Mouse (Mus musculus) CH12.LX (cell line): Measurements from ENCODE around the gene Cacna1s. TPM values are rescaled to one million over a fixed set of nuclear protein-coding genes. Genes with fewer than 3 reads are reported as not detected.

Experiments used
- DNase-seq: peaks from one replicate; pipeline ENCODE4 v3.0.0-alpha.2; 2013; ENCODE audit errors: extremely low read depth
- H3K27ac ChIP-seq: 2 replicates; pipeline ENCODE4 v1.5.1; 2012; ENCODE audit warnings: low read depth, mild to moderate bottlenecking, control low read depth, moderate library complexity; ENCODE audit not compliant: insufficient read depth
- H3K27me3 ChIP-seq: replicated peaks from 2 replicates; pipeline ENCODE3; 2012; ENCODE audit warnings: inconsistent platforms
- H3K36me3 ChIP-seq, 2 experiments: replicated peaks in 1 of 2; 2 replicates each; pipeline versions ENCODE3 to v1.6.1; 2012; ENCODE audit warnings: inconsistent platforms in 1 of 2, low read length in 1 of 2, mild to moderate bottlenecking in 1 of 2, mixed read lengths in 1 of 2, moderate library complexity in 1 of 2; ENCODE audit not compliant: control insufficient read depth in 1 of 2, insufficient read depth in 1 of 2
- H3K4me1 ChIP-seq, 2 experiments: 2 replicates each; pipeline ENCODE4 v1.6.1; 2012; ENCODE audit warnings: inconsistent platforms in 1 of 2, moderate library complexity in 1 of 2; ENCODE audit not compliant: insufficient read depth in 2 of 2, control insufficient read depth in 1 of 2
- H3K4me2 ChIP-seq: 2 replicates; pipeline ENCODE4 v1.6.1; 2012; ENCODE audit warnings: low read depth, mild to moderate bottlenecking, control low read depth; ENCODE audit not compliant: poor library complexity, insufficient read depth, severe bottlenecking
- H3K4me3 ChIP-seq, 3 experiments: fragments of 150-350 bp in 1 of 3; sonication (generic) in 1 of 3; replicated peaks in 1 of 3; 2 replicates each; pipeline versions ENCODE3 to v1.5.1; 2011 to 2012; ENCODE audit warnings: low read depth in 2 of 3, low read length in 2 of 3, mild to moderate bottlenecking in 2 of 3, moderate library complexity in 2 of 3, control low read depth in 1 of 3, improper control_type of control experiment in 1 of 3, inconsistent platforms in 1 of 3, mixed read lengths in 1 of 3; ENCODE audit not compliant: poor library complexity in 1 of 3
- H3K79me2 ChIP-seq: replicated peaks from 2 replicates; pipeline ENCODE4 v1.6.1; 2012; ENCODE audit warnings: mild to moderate bottlenecking, moderate library complexity; ENCODE audit not compliant: control insufficient read depth, poor library complexity, insufficient read depth, severe bottlenecking; ENCODE audit errors: extremely low read depth
- H3K9ac ChIP-seq: 2 replicates; pipeline ENCODE4 v1.6.1; 2012; ENCODE audit warnings: low read depth, mild to moderate bottlenecking, control low read depth, moderate library complexity; ENCODE audit not compliant: insufficient read depth
- H3K9me3 ChIP-seq: replicated peaks from 2 replicates; pipeline ENCODE3; 2012; ENCODE audit warnings: low read length, inconsistent platforms, mixed read lengths
- CHD1 ChIP-seq: IDR thresholded peaks from 2 replicates; pipeline ENCODE4 v1.6.1; 2012; ENCODE audit warnings: low read depth, low read length, improper control_type of control experiment, inconsistent platforms
- CHD2 ChIP-seq: IDR thresholded peaks from 2 replicates; pipeline ENCODE4 v1.6.1; 2011; ENCODE audit warnings: low read length, improper control_type of control experiment
- CTCF ChIP-seq, 2 experiments: IDR thresholded peaks in 1 of 2; conservative IDR thresholded peaks in 1 of 2; 2 replicates each; pipeline ENCODE4 v1.5.1; 2011 to 2012; ENCODE audit warnings: low read depth in 2 of 2, low read length in 2 of 2, improper control_type of control experiment in 1 of 2, inconsistent platforms in 1 of 2, mild to moderate bottlenecking in 1 of 2, moderate library complexity in 1 of 2
- EP300 ChIP-seq: IDR thresholded peaks from 2 replicates; pipeline ENCODE4 v1.6.1; 2011; ENCODE audit warnings: low read length, improper control_type of control experiment
- GABPA ChIP-seq: IDR thresholded peaks from 2 replicates; pipeline ENCODE4 v1.6.1; 2012; ENCODE audit warnings: low read depth, low read length, improper control_type of control experiment, inconsistent platforms; ENCODE audit not compliant: insufficient replicate concordance
- HCFC1 ChIP-seq: IDR thresholded peaks from 2 replicates; pipeline ENCODE4 v1.6.1; 2012; ENCODE audit warnings: low read depth, mild to moderate bottlenecking, inconsistent platforms, low read length, improper control_type of control experiment
- JUN ChIP-seq: IDR thresholded peaks from 2 replicates; pipeline ENCODE4 v1.6.1; 2011; ENCODE audit warnings: low read depth, mild to moderate bottlenecking, low read length, improper control_type of control experiment, moderate library complexity; ENCODE audit not compliant: insufficient read depth
- MAFK ChIP-seq: IDR thresholded peaks from 2 replicates; pipeline ENCODE4 v1.6.1; 2011; ENCODE audit warnings: low read length, improper control_type of control experiment; ENCODE audit not compliant: insufficient replicate concordance
- MXI1 ChIP-seq: IDR thresholded peaks from 2 replicates; pipeline ENCODE4 v1.6.1; 2011; ENCODE audit warnings: mild to moderate bottlenecking, low read depth, low read length, improper control_type of control experiment
- NRF1 ChIP-seq: IDR thresholded peaks from 2 replicates; pipeline ENCODE4 v1.6.1; 2014; ENCODE audit warnings: low read depth, mild to moderate bottlenecking, inconsistent platforms, low read length, improper control_type of control experiment, moderate library complexity
- PAX5 ChIP-seq: IDR thresholded peaks from 2 replicates; pipeline ENCODE4 v1.6.1; 2012; ENCODE audit warnings: low read length, inconsistent platforms, mixed read lengths
- POLR2A ChIP-seq: IDR thresholded peaks from 2 replicates; pipeline ENCODE4 v1.6.1; 2011; ENCODE audit warnings: low read depth, mild to moderate bottlenecking, improper control_type of control experiment, low read length
- RCOR1 ChIP-seq: conservative IDR thresholded peaks from 2 replicates; pipeline ENCODE4 v1.6.1; 2012; ENCODE audit warnings: low read depth, mild to moderate bottlenecking, inconsistent platforms, low read length, improper control_type of control experiment
- SMC3 ChIP-seq: IDR thresholded peaks from 2 replicates; pipeline ENCODE4 v1.6.1; 2011; ENCODE audit warnings: low read depth, low read length, improper control_type of control experiment
- TBP ChIP-seq: conservative IDR thresholded peaks from 2 replicates; pipeline ENCODE4 v1.6.1; 2011; ENCODE audit warnings: low read depth, low read length, improper control_type of control experiment
- TCF12 ChIP-seq: IDR thresholded peaks from 2 replicates; pipeline ENCODE4 v1.6.1; 2014; ENCODE audit warnings: low read depth, mild to moderate bottlenecking, inconsistent platforms, low read length, improper control_type of control experiment
- UBTF ChIP-seq: IDR thresholded peaks from 2 replicates; pipeline ENCODE4 v1.6.1; 2012; ENCODE audit warnings: low read depth, mild to moderate bottlenecking, inconsistent platforms, low read length, improper control_type of control experiment, moderate library complexity
- USF1 ChIP-seq: IDR thresholded peaks from 2 replicates; pipeline ENCODE4 v1.6.1; 2014; ENCODE audit warnings: low read depth, mild to moderate bottlenecking, inconsistent platforms, low read length, improper control_type of control experiment
- USF2 ChIP-seq: conservative IDR thresholded peaks from 2 replicates; pipeline ENCODE4 v1.6.1; 2011; ENCODE audit warnings: low read depth, low read length, improper control_type of control experiment
- ZNF384 ChIP-seq: IDR thresholded peaks from 2 replicates; pipeline ENCODE4 v1.6.1; 2012; ENCODE audit warnings: low read depth, low read length, improper control_type of control experiment, inconsistent platforms
- dilution Hi-C: fragments of 300-500 bp; cut with MboI; formaldehyde crosslinking; loops from 2 replicates; pipeline ENCODE4 v1.14.3; 2020; ENCODE audit warnings: low sequenced_read_pairs; ENCODE audit not compliant: extremely low pct_unique_long_range_greater_than_20kb, extremely low pct_ligation_motif_present
- in situ Hi-C: fragments of 300-500 bp; cut with MboI; formaldehyde crosslinking; loops from 3 replicates; pipeline ENCODE4 v1.14.3; 2019; ENCODE audit warnings: low sequenced_read_pairs, low pct_ligation_motif_present, low pct_unique_long_range_greater_than_20kb, mixed read lengths
- polyA plus RNA-seq: library from polyadenylated mRNA; unstranded; fragments of >175 nt; gene quantifications from 2 replicates; pipeline ENCODE4 v1.2.1, GENCODE M21; 2012; ENCODE audit warnings: low read depth; ENCODE audit not compliant: insufficient read length
- total RNA-seq, 2 experiments: library from RNA; depleted of rRNA; stranded (reverse); fragments of 300-350 nt in 1 of 2; fragments of >200 nt in 1 of 2; gene quantifications; 2 replicates each; pipeline ENCODE4 v1.2.3; 2012 to 2014

Gene Cacna1s
- total and polyA plus RNA-seq, 3 experiments: 33.9 to 90.0 (median 61.7) TPM

DNA sequence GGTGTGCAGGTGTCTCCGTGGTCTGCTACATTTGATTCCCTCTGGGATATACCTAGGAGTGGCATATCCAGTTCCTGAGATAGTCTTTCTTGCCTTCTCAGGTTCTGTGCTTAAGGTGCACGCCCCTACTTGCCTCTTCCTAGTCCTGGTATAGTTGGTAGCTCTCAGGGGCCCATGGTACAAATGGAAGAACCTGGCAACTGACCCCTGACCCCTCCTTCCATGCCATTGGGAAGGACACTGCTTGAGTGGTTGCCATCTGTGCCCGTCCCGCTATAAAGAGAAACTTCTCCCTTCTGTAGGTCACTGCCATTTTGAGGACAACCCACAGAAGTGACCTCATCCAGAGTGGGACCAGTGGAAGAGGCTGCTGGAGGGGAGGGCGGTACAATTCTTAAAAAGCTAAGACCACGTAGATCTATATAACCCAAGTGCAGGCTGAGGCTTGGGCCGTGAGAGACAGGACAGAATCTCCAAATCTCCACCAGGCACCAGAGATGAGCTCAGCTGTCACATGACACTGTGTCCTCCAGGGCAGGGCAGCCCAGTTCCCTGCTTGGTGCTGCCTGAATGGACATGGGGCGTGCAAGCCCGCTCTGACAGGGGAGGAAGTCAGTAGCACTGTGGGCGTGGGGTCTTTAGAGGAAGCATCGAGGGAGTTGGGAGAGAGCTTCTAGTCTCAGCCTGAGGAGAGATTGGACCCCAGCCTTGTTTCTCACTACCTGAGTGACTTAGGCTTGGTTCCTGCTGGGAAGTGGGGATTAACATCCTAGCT, 88.8 kb downstream of the Cacna1s start:
- Histone ChIP-seq H3K9ac (0 out of 2 replicates have a peak overlapping the region, but pooled peaks have one; percentile 3), H3K4me3 (peak overlapping the region in 1 of 3 experiments; percentile 29), H3K9me3 (no peaks in the 10 kb centered on the region), H3K4me2 (no peak overlapping the region), H3K4me1 (peaks cover 45 to 72% of the 10 kb centered on the region in 2 experiments), H3K27me3 (no peaks in the 10 kb centered on the region)
- TF ChIP-seq USF1 (peak; percentile 30; the same call in 1 of the 2 replicates), TBP (no peak)
- TF ChIP-seq, all 38 proteins: peak for 1
- Histone ChIP-seq H3K79me2 (peaks cover 29% of the 10 kb centered on the region), H3K36me3 (peaks cover 19 to 37% of the 10 kb centered on the region in 2 experiments), H3K27ac (0 out of 2 replicates have a peak overlapping the region, but pooled peaks have one; percentile 4)
- DNase-seq: no peak
- dilution Hi-C loops (no loop called here), in situ Hi-C loops (no loop called here)

DNA sequence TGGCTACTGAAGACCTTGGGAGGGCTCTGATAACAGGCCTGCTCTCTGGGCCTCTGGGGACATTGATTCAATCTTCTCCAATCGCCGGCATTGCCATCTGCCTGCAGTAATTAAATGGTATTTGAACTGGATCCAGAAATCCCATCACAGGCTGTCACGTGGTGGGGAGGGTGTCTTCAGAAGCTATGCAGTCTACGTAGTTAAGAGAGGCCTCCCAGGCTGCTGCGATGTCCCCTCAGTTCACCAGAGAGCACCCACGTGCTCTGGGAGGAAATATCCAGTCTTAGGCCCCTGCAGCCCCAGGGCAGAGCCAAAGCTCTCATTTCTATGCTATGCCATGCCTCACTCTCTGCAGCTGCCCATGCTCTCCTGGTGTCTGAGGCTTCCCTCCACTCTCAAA, 89.8 kb downstream of the Cacna1s start:
- peak overlapping the region; percentile 45; the same call in 1 of the 2 replicates for H3K27ac ChIP-seq
- no peak overlapping the region for H3K4me2 ChIP-seq
- no peak for DNase-seq
- in situ Hi-C loops: no loop called here
- no peak for TF ChIP-seq TBP
- no peak for TF ChIP-seq UBTF
- no peak for TF ChIP-seq JUN
- TF ChIP-seq EP300: no peak
- TF ChIP-seq SMC3: no peak
- no peak for TF ChIP-seq POLR2A
- no peak for TF ChIP-seq CHD1
- no peak for TF ChIP-seq GABPA
- TF ChIP-seq USF2: no peak
- no peak for TF ChIP-seq MXI1
- TF ChIP-seq HCFC1: no peak
- TF ChIP-seq PAX5: no peak
- no peak for TF ChIP-seq MAFK
- no peak for TF ChIP-seq RCOR1
- TF ChIP-seq ZNF384: no peak
- TF ChIP-seq TCF12: no peak
- TF ChIP-seq CHD2: no peak
- no peak for TF ChIP-seq NRF1
- no peak for TF ChIP-seq CTCF (conservative IDR thresholded peaks at IDR 0.05 in 1 of 2, IDR thresholded peaks at IDR 0.05 in 1 of 2; ENCODE audit: low read depth in 2 of 2, low read length in 2 of 2)
- no peaks in the 10 kb centered on the region for H3K27me3 ChIP-seq
- dilution Hi-C loops: no loop called here
- H3K9ac ChIP-seq: no peak overlapping the region
- peaks cover 29% of the 10 kb centered on the region for H3K79me2 ChIP-seq
- no peaks in the 10 kb centered on the region for H3K9me3 ChIP-seq
- H3K4me1 ChIP-seq: peaks cover 41 to 62% of the 10 kb centered on the region in 2 experiments
- peaks cover 27 to 45% of the 10 kb centered on the region in 2 experiments for H3K36me3 ChIP-seq
- peak overlapping the region in 1 of 3 experiments; percentile 7 for H3K4me3 ChIP-seq
